Mouse (Mus musculus): ENCODE data around the gene Dct.

- TF ChIP-seq CTCF (IDR thresholded peaks at IDR 0.05; ENCODE audit: extremely low read depth, insufficient read length, insufficient replicate concordance, low read depth, low read length), result no peak
- TF ChIP-seq POLR2A (IDR thresholded peaks at IDR 0.05; ENCODE audit: low read depth, low read length), result no peak
These were observed 13.0 kb downstream of the Dct start for GRCm38 (mm10) chr14:118039074-118039473.

Data from small intestine, adult 2 months (tissue).